Mouse (Mus musculus) hindlimb bud, embryonic 11.5 days (tissue): ENCODE results near the gene Npepl1.

Experiments
- DNase-seq: peaks from one replicate; pipeline ENCODE4 v3.0.0-alpha.2; 2012; ENCODE audit warnings: low read depth, low spot score; ENCODE audit errors: extremely low spot score

Gene Npepl1

GRCm38 (mm10) chr2:174107375-174107774, 2.8 kb upstream of the Npepl1 start:
- DNase-seq, result no peak

- no peak for DNase-seq
Measured at GRCm38 (mm10) chr2:174110783-174111549, 817 bp downstream of the Npepl1 start.

- no peak for DNase-seq
Measured at GRCm38 (mm10) chr2:174112931-174113330, 2.8 kb downstream of the Npepl1 start.

- DNase-seq, result no peak
Measured at GRCm38 (mm10) chr2:174114148-174114864, 4.2 kb downstream of the Npepl1 start.

- no peak for DNase-seq
Measured at GRCm38 (mm10) chr2:174116929-174117328, 6.8 kb downstream of the Npepl1 start.

GRCm38 (mm10) chr2:174118141-174118540, 8.0 kb downstream of the Npepl1 start:
- DNase-seq, result no peak

GRCm38 (mm10) chr2:174119259-174119658, 9.1 kb downstream of the Npepl1 start:
- no peak for DNase-seq

GRCm38 (mm10) chr2:174120631-174121030, 10.5 kb downstream of the Npepl1 start:
- no peak for DNase-seq

- DNase-seq, result no peak
Measured at GRCm38 (mm10) chr2:174121411-174121947, 11.3 kb downstream of the Npepl1 start.

- no peak for DNase-seq
Measured at GRCm38 (mm10) chr2:174122331-174122730, 12.2 kb downstream of the Npepl1 start.

GRCm38 (mm10) chr2:174123731-174124130, 13.6 kb downstream of the Npepl1 start:
- DNase-seq, result no peak

- DNase-seq, result no peak
Measured at GRCm38 (mm10) chr2:174126522-174127375, 16.6 kb downstream of the Npepl1 start.

GRCm38 (mm10) chr2:174127376-174127713, 17.2 kb downstream of the Npepl1 start:
- no peak for DNase-seq

- no peak for DNase-seq
Measured at GRCm38 (mm10) chr2:174128926-174129325, 18.8 kb downstream of the Npepl1 start.

GRCm38 (mm10) chr2:174130468-174131097, 20.4 kb downstream of the Npepl1 start:
- DNase-seq, result no peak

- DNase-seq, result no peak
Measured at GRCm38 (mm10) chr2:174132413-174132969, 22.3 kb downstream of the Npepl1 start.

GRCm38 (mm10) chr2:174159035-174159434, 48.9 kb downstream of the Npepl1 start:
- DNase-seq, result no peak

- no peak for DNase-seq
Measured at GRCm38 (mm10) chr2:174160461-174160860, 50.3 kb downstream of the Npepl1 start.
